Mouse (Mus musculus) olfactory bulb, adult 2 months (tissue): ENCODE measurements around the gene Nrxn2. TPM values are rescaled to one million over a fixed set of nuclear protein-coding genes. Genes with fewer than 3 reads are reported as not detected.

ENCODE experiments used
- H3K27ac ChIP-seq: fragments of 200-500 bp; 2 replicates; pipeline ENCODE4 v1.5.1; 2012; ENCODE audit warnings: low read depth, low read length; ENCODE audit not compliant: insufficient read depth
- H3K4me1 ChIP-seq: fragments of 200-500 bp; 2 replicates; pipeline ENCODE4 v1.6.1; 2012; ENCODE audit warnings: low read length; ENCODE audit not compliant: control insufficient read depth, insufficient read depth
- H3K4me3 ChIP-seq: fragments of 200-500 bp; 2 replicates; pipeline ENCODE4 v1.5.1; 2012; ENCODE audit warnings: mild to moderate bottlenecking, low read depth, low read length, moderate library complexity; ENCODE audit not compliant: insufficient read depth
- CTCF ChIP-seq: fragments of 200-500 bp; IDR thresholded peaks from 2 replicates; pipeline ENCODE4 v1.5.1; 2012; ENCODE audit warnings: low read depth, mild to moderate bottlenecking, low read length, moderate library complexity; ENCODE audit not compliant: insufficient read depth
- POLR2A ChIP-seq: fragments of 200-500 bp; IDR thresholded peaks from 2 replicates; pipeline ENCODE4 v1.6.1; 2012; ENCODE audit warnings: mild to moderate bottlenecking, low read depth, low read length, moderate library complexity; ENCODE audit not compliant: insufficient read depth
- WGBS: fragments of 180-500 bp; shearing (Covaris S2); methylation state at CpG from one replicate; pipeline ENCODE4 v1.1.7; 2018; 5-methylcytosine and 5-hydroxymethylcytosine counted together
- polyA plus RNA-seq: library from polyadenylated mRNA; stranded (reverse); fragments of >200 nt; gene quantifications from 2 replicates; pipeline ENCODE4 v1.2.4, GENCODE M21; 2012; ENCODE audit warnings: low replicate concordance; ENCODE audit not compliant: missing spikeins, insufficient read depth, insufficient read length

Nrxn2 gene
- polyA plus RNA-seq, 1 experiment: 263 TPM

- Histone ChIP-seq H3K27ac (0 out of 2 replicates have a peak overlapping the region, but pooled peaks have one; percentile 7), H3K4me1 (peaks cover 64% of the 10 kb centered on the region), H3K4me3 (no peak overlapping the region)
- WGBS: 46% methylated on average over 11 of the region's 11 CpGs
- no peak for TF ChIP-seq CTCF
- TF ChIP-seq POLR2A: no peak
These were observed 115.0 kb downstream of the Nrxn2 start for GRCm38 (mm10) chr19:6533290-6534117.

- Histone ChIP-seq H3K27ac (0 out of 2 replicates have a peak overlapping the region, but pooled peaks have one; percentile 7), H3K4me1 (peaks cover 59% of the 10 kb centered on the region), H3K4me3 (no peak overlapping the region)
- 60% methylated on average over 5 of the region's 5 CpGs for WGBS
- TF ChIP-seq POLR2A (no peak), CTCF (no peak)
These were observed 115.5 kb downstream of the Nrxn2 start for GRCm38 (mm10) chr19:6534118-6534415.

- TF ChIP-seq CTCF: no peak
- no peak for TF ChIP-seq POLR2A
- H3K4me3 ChIP-seq: no peak overlapping the region
- peaks cover 44% of the 10 kb centered on the region for H3K4me1 ChIP-seq
- 78% methylated on average over 3 of the region's 3 CpGs for WGBS
- H3K27ac ChIP-seq: no peak overlapping the region
These were observed 117.7 kb downstream of the Nrxn2 start for GRCm38 (mm10) chr19:6536201-6536600.

- Histone ChIP-seq H3K4me3 (no peak overlapping the region), H3K27ac (no peak overlapping the region), H3K4me1 (peaks cover 40% of the 10 kb centered on the region)
- TF ChIP-seq POLR2A: no peak
- 55% methylated on average over 6 of the region's 6 CpGs for WGBS
These were observed 118.2 kb downstream of the Nrxn2 start for GRCm38 (mm10) chr19:6536696-6537095.

DNA sequence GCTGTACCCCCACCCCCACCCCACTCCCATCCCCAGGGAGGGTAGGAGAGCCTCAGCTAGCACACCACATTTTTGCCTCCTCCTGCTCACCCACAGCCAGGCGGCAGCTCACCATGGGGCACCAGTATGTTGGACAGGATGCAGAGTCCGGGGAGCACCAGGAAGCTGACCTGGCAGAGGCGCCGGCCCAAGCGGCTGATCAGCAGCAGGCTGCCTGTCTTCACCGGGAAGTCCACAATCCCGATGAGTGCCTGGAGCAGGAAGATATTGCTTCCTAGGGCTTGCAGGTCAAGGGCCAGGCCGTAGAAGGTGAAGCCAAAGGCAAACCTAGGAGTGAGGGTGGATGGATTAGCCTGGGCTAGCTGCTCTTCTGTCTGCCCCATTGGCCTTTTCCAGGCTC, 119.0 kb downstream of the Nrxn2 start:
- Histone ChIP-seq H3K4me1 (peaks cover 31% of the 10 kb centered on the region), H3K4me3 (no peak overlapping the region), H3K27ac (no peak overlapping the region)
- 77% methylated on average over 8 of the region's 8 CpGs for WGBS
- TF ChIP-seq CTCF (no peak), POLR2A (no peak)

GRCm38 (mm10) chr19:6538546-6538945, 120.0 kb downstream of the Nrxn2 start:
- no peak for TF ChIP-seq POLR2A
- TF ChIP-seq CTCF: no peak
- WGBS: 89% methylated on average over 6 of the region's 6 CpGs
- Histone ChIP-seq H3K4me1 (peaks cover 23% of the 10 kb centered on the region), H3K27ac (no peak overlapping the region), H3K4me3 (no peak overlapping the region)

- 81% methylated on average over 4 of the region's 4 CpGs for WGBS
- H3K4me1 ChIP-seq: peaks cover 17% of the 10 kb centered on the region
These were observed 121.1 kb downstream of the Nrxn2 start for GRCm38 (mm10) chr19:6539592-6539991.

GRCm38 (mm10) chr19:6540191-6540590, 121.7 kb downstream of the Nrxn2 start:
- no peak for TF ChIP-seq POLR2A
- no peak for TF ChIP-seq CTCF
- Histone ChIP-seq H3K4me3 (no peak overlapping the region), H3K27ac (no peak overlapping the region), H3K4me1 (peaks cover 16% of the 10 kb centered on the region)
- WGBS: 57% methylated on average over 6 of the region's 6 CpGs

More at GRCm38 (mm10) chr19:6539592-6539991, 121.1 kb downstream of the Nrxn2 start:
- TF ChIP-seq CTCF: no peak
- TF ChIP-seq POLR2A: no peak
- H3K4me3 ChIP-seq: no peak overlapping the region
- no peak overlapping the region for H3K27ac ChIP-seq

DNA sequence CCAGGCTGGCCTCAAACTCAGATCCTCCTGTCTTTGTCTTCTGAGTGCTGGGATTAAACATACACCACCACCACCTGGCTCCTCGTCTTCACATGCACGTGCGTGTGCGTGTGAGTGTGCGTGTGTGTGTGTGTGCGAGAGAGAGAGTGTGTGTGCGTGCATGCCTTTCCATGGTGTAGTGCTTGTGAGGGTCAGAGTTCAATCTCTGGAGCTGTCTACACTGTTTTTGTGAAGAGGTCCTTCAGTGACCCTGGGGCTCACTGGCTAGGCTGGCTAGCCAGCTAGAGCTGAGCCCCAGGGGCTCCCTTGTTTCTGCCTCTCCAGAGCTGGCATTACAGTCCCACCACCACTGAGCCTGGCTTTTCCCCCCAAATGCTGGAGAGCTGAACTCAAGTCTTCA, 123.0 kb downstream of the Nrxn2 start:
- 91% methylated on average over 7 of the region's 7 CpGs for WGBS
- Histone ChIP-seq H3K4me3 (no peak overlapping the region), H3K27ac (no peak overlapping the region), H3K4me1 (peaks cover 5% of the 10 kb centered on the region)
- TF ChIP-seq POLR2A (no peak), CTCF (no peak)
